Mouse (Mus musculus) CD4-positive helper T cell, adult 2 months (primary cell): ENCODE results near the gene Slc15a1.
A peak's percentile ranks its signal among the peaks of the same experiment; 100 is the strongest.

Experiments used
- DNase-seq: peaks from one replicate; pipeline ENCODE4 v3.0.0-alpha.2; 2012; ENCODE audit warnings: low read depth, missing footprints, low spot score

The Slc15a1 gene

GRCm38 (mm10) chr14:121493712-121494111 lies 11.3 kb downstream of the Slc15a1 start:
- DNase-seq = no peak

- DNase-seq = no peak
Observed at GRCm38 (mm10) chr14:121492328-121492727, 12.7 kb downstream of the Slc15a1 start.

DNA sequence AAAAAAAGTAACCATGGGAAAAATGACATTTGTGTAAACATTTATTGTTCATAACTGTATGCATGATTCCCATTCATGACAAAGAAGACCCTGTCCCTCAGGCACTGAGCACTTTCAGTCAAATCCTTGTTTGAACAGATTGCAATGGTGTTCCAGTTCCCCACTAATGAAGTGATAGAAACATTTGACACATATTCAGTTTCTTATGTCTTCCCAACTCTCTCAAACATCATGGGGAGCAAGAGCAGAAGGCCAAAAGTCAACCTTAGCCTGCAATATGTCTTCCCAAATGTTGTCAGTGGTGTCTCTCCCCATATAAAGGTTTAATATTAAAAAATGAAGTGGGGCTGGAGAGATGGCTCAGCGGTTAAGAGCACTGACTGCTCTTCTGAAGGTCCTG lies 19.3 kb downstream of the Slc15a1 start:
- no peak for DNase-seq

GRCm38 (mm10) chr14:121484436-121484835 lies 20.6 kb downstream of the Slc15a1 start:
- DNase-seq = peak; percentile 15

DNA sequence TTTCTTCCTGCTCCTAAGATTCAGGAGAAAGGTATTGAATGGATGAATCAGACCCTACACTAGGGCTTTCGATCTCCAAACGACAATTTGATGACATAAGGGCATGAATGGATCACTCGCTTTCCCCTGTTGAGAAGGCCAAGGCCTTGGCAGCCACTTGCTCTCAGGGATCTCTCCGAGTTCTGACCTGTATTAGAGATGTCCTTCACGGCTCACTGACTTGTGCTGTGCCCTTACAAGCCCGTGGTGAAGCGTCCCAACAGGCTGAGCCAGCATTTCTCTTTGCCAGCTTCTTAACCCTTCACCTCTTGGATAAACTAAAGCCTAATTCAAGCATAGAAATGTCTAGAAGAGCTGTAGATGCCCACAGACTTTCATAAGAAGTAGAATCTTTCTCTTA lies 22.9 kb downstream of the Slc15a1 start:
- no peak for DNase-seq

- no peak for DNase-seq
Observed at GRCm38 (mm10) chr14:121481591-121481990, 23.5 kb downstream of the Slc15a1 start.

- DNase-seq = no peak
Observed at GRCm38 (mm10) chr14:121479096-121479495, 26.0 kb downstream of the Slc15a1 start.

DNA sequence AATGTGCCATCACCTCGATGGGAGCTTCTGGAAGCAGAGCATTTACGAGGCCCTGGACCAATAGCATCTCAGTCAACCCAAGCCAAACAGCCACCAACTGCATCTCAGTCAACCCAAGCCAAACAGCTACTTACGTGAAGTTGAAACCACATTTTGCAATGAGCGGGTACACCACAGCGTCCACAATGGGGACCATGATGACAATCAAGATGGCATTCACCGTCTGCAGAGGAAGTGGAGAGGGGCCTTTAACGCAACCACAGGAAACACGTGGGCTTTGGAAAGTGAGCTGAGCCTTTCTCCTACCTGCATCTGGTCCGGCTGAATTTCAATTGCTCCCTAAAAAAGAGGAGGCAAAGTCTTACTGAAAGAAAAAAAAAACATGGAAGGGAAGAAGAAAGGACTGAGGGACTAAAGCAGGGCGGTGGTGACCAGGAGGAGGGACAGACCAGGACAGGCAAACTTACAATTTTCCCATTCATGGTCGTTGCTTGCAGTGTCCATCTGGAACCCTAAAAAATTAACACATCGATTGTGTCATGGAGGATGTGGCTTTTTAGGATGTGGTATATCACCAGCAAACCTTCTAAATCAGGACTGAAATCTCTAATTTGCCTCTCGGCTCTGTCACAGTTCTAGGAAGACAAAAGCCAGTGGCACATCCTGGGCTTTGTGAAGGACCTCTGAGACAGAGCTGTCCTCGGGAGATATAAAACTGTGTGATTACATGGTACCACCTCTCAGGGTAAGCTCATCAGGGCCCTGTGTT lies 26.9 kb downstream of the Slc15a1 start:
- DNase-seq = peak; percentile 78

- no peak for DNase-seq
Observed at GRCm38 (mm10) chr14:121473869-121474268, 31.2 kb downstream of the Slc15a1 start.

GRCm38 (mm10) chr14:121471545-121472121 lies 33.4 kb downstream of the Slc15a1 start:
- no peak for DNase-seq

- DNase-seq = no peak
Observed at GRCm38 (mm10) chr14:121469601-121470000, 35.5 kb downstream of the Slc15a1 start.

DNA sequence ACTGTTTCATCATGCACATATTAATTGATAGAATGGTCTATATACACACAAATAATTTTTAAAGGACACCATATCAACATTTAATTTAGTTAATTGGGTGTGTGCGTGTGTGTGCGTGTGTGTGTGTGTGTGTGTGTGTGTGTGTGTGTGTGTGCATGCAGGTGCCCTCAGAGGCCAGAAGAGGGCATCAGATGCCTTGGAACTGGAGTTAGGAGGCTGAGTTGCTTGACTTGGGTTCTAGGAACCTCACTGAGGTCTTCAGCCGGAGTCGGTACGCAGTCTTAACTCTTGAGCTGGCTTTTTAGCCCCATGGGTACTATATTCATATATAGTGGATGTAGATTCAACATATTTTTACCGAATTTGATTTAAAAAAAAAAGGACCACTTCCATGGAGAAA lies 37.4 kb downstream of the Slc15a1 start:
- no peak for DNase-seq

GRCm38 (mm10) chr14:121466501-121466900 lies 38.6 kb downstream of the Slc15a1 start:
- no peak for DNase-seq

DNA sequence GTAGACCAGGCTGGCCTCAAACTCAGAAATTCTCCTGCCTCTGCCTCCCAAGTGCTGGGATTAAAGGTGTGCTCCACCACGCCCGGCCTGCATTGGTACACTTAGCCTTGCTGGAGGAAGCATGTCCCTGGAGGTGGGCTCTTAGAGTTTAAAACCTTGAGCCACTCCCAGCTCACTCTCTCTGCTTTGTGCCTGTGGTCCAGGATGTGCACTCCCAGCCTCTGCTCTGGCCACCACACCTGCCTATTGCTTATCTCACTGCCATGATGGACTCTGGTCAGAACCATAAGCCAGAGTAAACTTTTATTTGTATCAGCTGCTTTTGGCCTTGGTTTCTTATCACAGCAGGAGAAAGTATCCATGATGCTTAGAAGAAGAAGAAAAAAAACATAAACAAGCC lies 40.7 kb downstream of the Slc15a1 start:
- DNase-seq = no peak

- DNase-seq = no peak
Observed at GRCm38 (mm10) chr14:121462756-121463155, 42.3 kb downstream of the Slc15a1 start.

GRCm38 (mm10) chr14:121460966-121461365 lies 44.1 kb downstream of the Slc15a1 start:
- no peak for DNase-seq

GRCm38 (mm10) chr14:121458521-121458920 lies 46.5 kb downstream of the Slc15a1 start:
- DNase-seq = no peak

- DNase-seq = no peak
Observed at GRCm38 (mm10) chr14:121457536-121457935, 47.5 kb downstream of the Slc15a1 start.

DNA sequence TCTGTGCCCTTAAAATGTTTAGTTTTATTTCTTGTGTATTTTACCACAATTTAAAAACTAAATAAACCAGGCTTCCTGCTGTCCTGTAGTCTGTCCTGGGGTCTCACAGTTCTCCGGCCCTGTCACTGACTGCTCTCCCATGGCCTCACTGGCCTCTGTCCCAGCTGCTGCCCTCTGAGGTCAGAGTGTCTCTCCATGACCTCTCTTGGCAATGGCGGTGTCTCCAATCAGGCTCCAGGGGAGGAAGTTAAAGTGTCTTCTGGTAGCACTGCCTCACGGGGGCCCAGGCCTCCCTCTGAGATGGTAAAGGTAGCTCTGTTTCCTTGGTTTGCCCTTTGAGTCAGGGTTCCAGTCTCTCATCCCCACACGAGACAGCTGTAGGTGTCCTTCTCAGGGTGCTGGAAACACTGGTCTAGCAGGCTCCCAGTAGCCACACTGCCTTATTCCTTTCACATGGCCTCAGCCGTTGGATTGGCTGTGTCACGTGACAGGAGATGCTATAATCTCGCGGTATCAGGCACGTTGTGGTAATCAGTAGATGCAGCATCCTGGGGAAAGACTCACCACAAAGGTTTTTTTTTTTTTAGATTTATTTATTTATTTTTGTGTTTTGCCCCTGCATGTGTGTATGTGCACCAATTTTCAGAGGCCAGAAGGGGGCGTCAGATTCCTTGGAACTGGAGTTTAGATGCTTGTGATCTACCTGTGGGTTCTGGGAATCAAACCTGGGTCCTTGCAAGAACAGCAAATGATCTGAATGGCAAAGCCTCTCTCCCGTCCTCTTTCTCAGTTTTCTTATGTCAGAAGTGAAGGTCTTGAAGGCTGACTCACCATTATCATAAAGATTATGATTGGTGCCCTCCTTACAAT lies 48.4 kb downstream of the Slc15a1 start:
- no peak for DNase-seq

GRCm38 (mm10) chr14:121455976-121456375 lies 49.1 kb downstream of the Slc15a1 start:
- no peak for DNase-seq

DNA sequence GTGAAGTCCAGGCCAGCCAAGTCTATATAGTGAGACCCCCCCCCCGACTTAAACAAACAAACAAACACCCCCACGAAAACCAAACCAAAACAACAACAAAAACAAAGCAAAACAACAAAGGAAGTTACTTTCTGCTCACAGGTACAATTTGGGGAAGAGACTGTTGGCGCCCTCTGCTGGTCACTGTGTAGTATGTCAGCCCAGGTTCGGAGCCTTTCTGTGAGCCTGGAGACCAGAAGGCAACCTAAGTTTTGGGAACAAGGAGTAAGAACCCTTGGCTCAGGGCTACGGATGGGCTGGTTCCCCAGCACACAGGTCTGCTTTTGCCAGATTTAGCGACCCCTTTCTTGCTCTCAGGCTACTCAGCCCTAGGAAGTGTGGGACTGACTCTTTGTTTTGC lies 49.5 kb downstream of the Slc15a1 start:
- peak; percentile 58 for DNase-seq

DNA sequence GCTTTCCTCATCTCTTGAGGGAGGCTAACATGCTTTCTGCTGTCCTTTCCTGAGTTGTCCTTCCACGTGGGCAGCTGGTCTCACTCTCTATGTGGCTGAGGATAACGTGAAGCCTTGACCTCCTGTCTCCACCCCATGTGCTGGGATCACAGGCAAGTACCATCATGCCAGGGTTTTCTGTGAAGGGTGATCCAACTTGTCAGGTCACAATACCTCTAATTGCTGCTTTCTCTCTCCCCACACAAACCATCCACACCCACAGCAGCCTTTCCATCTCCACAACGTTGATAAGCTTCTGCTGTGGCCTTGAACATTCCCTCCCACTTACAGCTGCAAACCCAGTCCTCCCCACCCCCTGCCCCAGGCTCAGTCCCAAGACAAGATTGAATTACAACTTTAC lies 51.9 kb downstream of the Slc15a1 start:
- no peak for DNase-seq
